28 mouse cellular contexts compared by ENCODE assay signal in genomic region chr2:103055820-103056219, GRCm38 (mm10).
"Had no signal": no experiment of that assay in that cellular context is flagged by ENCODE, and none has a peak within 500 bp of the region (broad histone marks: within the 10 kb centered on the region; RNA-seq: fewer than 3 reads in every experiment).

No protein-coding gene starts in this region.

- H3K4me2 ChIP-seq: embryonic facial prominence, embryonic 12.5 days; embryonic facial prominence, embryonic 13.5 days; embryonic facial prominence, embryonic 15.5 days; forebrain, embryonic 12.5 days; forebrain, embryonic 13.5 days; forebrain, embryonic 15.5 days had no signal

- H3K4me3 ChIP-seq: embryonic facial prominence, embryonic 10.5 days; embryonic facial prominence, embryonic 12.5 days; embryonic facial prominence, embryonic 13.5 days; embryonic facial prominence, embryonic 15.5 days; erythroblast, embryonic 14.5 days; forebrain, embryonic 10.5 days; forebrain, embryonic 12.5 days; forebrain, embryonic 13.5 days; forebrain, embryonic 15.5 days; gastrocnemius, adult 2 months; heart, adult 2 months had no signal

- H3K9me3 ChIP-seq: embryonic facial prominence, embryonic 10.5 days; embryonic facial prominence, embryonic 12.5 days; embryonic facial prominence, embryonic 13.5 days; embryonic facial prominence, embryonic 15.5 days; forebrain, embryonic 10.5 days; forebrain, embryonic 12.5 days; forebrain, embryonic 13.5 days; forebrain, embryonic 15.5 days had no signal

- DNase-seq: cerebellum, adult 8-10 months; cerebellum, adult 9-10 months; cerebellum, adult 9-11 months; cerebellum, postnatal 10 days; cerebellum, postnatal 14 days; cerebellum, postnatal 25 days; cerebellum, postnatal 36 days; embryo, embryonic 11 days; forebrain, postnatal 0 days; gastrocnemius, adult 2 months; gastrocnemius, postnatal 10 days; gastrocnemius, postnatal 14 days; gastrocnemius, postnatal 25 days; gastrocnemius, postnatal 36 days; heart, adult 11 months; heart, adult 18-20 months; heart, adult 2 months had no signal

- H3K36me3 ChIP-seq: embryonic facial prominence, embryonic 12.5 days; embryonic facial prominence, embryonic 15.5 days; forebrain, embryonic 10.5 days; forebrain, embryonic 15.5 days had no signal

- H3K27me3 ChIP-seq: embryonic facial prominence, embryonic 12.5 days; embryonic facial prominence, embryonic 13.5 days; embryonic facial prominence, embryonic 15.5 days; forebrain, embryonic 12.5 days; forebrain, embryonic 13.5 days; forebrain, embryonic 15.5 days had no signal

- H3K9ac ChIP-seq: embryonic facial prominence, embryonic 12.5 days; embryonic facial prominence, embryonic 13.5 days; embryonic facial prominence, embryonic 15.5 days; forebrain, embryonic 12.5 days; forebrain, embryonic 13.5 days; forebrain, embryonic 15.5 days; forebrain, postnatal 0 days had no signal

- H3K27ac ChIP-seq: embryonic facial prominence, embryonic 10.5 days; embryonic facial prominence, embryonic 12.5 days; embryonic facial prominence, embryonic 13.5 days; embryonic facial prominence, embryonic 15.5 days; forebrain, embryonic 10.5 days; forebrain, embryonic 12.5 days; forebrain, embryonic 13.5 days; forebrain, embryonic 15.5 days; gastrocnemius, adult 2 months; heart, adult 2 months had no signal

- ATAC-seq: forebrain, embryonic 13.5 days; forebrain, embryonic 14.5 days; forebrain, embryonic 15.5 days; forebrain, embryonic 16.5 days; forebrain, postnatal 0 days had no signal

- H3K4me1 ChIP-seq: embryonic facial prominence, embryonic 10.5 days; embryonic facial prominence, embryonic 12.5 days; embryonic facial prominence, embryonic 15.5 days; forebrain, embryonic 10.5 days; forebrain, embryonic 12.5 days; forebrain, embryonic 15.5 days had no signal
